Mouse (Mus musculus): ENCODE data around the gene Clns1a. TPM values are rescaled to one million over a fixed set of nuclear protein-coding genes. Genes with fewer than 3 reads are reported as not detected.

Gene Clns1a
- total and polyA plus RNA-seq, 2 experiments from 2014 or later, result 90.2 to 157 TPM

DNA sequence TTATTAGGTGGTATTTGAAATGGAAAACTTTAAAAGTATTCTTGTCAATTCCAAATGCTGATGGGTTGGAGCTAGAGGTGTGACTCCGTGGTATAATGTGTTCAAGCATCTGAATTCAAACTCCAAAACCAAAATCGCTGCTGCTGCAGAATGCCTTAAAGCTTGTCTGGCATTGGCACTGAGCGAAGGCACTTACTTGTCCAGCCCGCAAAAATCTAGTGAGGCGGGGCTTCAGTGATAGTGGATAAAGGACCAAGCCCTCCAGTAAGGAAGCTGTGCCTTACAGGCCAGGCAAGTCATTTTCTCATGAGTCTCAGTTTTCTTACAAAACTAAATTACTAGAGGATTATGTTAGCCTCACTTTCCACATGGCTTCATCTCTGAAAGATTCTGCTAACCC is 11.4 kb downstream of the Clns1a start:
- Histone ChIP-seq H3K36me3 (ENCODE audit: insufficient read depth, low read length) (peaks cover 11% of the 10 kb centered on the region), H3K27ac (ENCODE audit: low read depth, low read length) (no peak overlapping the region), H3K4me2 (ENCODE audit: low read depth, low read length, poor library complexity, severe bottlenecking) (no peak overlapping the region), H3K9ac (replicated peaks; ENCODE audit: low read length, poor library complexity, severe bottlenecking) (no peak overlapping the region), H3K27me3 (ENCODE audit: insufficient read depth, low read length) (no peaks in the 10 kb centered on the region), H3K4me3 (ENCODE audit: low read depth, low read length) (no peak overlapping the region), H3K4me1 (ENCODE audit: insufficient read depth, low read length) (no peaks in the 10 kb centered on the region), H3K9me3 (ENCODE audit: low read length) (no peaks in the 10 kb centered on the region)
- ATAC-seq (ENCODE audit: low FRiP score) (no peak), DNase-seq (ENCODE audit: low spot score) (no peak)
- TF ChIP-seq CTCF (IDR thresholded peaks at IDR 0.05), result no peak
- 90% methylated on average over 5 of the region's 5 CpGs for WGBS

DNA sequence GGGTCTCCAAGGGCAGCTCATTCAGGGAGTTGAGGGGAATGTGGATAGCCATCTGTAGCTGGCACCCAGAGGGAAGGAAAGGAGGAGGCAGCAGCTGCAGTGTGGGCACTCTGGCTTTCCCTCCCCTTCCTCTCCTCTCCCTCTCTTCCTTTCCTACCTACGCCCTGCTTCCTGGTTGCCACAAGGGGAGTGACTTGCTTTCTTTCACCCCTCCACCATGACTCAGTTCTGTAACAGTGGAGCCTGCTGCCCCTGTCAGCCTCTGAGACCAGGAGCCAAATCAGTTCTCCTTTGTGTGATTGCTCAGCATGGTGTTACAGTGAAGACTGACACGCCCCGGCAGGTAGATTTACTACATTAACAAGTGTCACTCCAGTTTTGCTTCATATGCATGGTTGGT is 12.8 kb downstream of the Clns1a start:
- Histone ChIP-seq H3K4me3 (ENCODE audit: low read depth, low read length) (no peak overlapping the region), H3K27ac (ENCODE audit: low read depth, low read length) (no peak overlapping the region), H3K9me3 (ENCODE audit: low read length) (no peaks in the 10 kb centered on the region), H3K4me1 (ENCODE audit: insufficient read depth, low read length) (no peaks in the 10 kb centered on the region), H3K4me2 (ENCODE audit: low read depth, low read length, poor library complexity, severe bottlenecking) (no peak overlapping the region), H3K36me3 (ENCODE audit: insufficient read depth, low read length) (peaks cover 18% of the 10 kb centered on the region), H3K27me3 (ENCODE audit: insufficient read depth, low read length) (no peaks in the 10 kb centered on the region), H3K9ac (replicated peaks; ENCODE audit: low read length, poor library complexity, severe bottlenecking) (no peak overlapping the region)
- no peak for TF ChIP-seq CTCF (IDR thresholded peaks at IDR 0.05)
- WGBS, result 78% methylated on average over 3 of the region's 3 CpGs
- ATAC-seq (ENCODE audit: low FRiP score) (no peak), DNase-seq (ENCODE audit: low spot score) (no peak)

DNA sequence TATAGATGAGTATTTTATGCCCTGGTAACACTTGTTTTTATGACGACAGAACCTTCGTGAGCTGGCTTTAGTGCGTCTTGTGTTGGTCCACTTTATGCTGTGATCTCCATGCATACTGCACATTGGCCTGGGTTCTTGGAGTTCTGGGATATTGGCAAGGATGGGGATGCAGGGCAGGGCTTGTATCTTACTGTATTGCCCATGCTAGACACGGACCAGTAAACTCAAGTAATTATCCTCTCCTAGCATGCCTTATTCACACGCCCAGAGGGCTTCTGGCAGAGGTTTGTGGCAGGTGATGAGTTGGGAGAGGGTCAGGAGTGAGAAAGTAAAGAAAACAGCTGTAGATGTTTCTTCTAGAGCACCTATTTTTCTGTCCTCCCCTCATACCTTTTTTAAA is 18.2 kb downstream of the Clns1a start:
- H3K9ac ChIP-seq (replicated peaks; ENCODE audit: low read length, poor library complexity, severe bottlenecking), result no peak overlapping the region
- TF ChIP-seq CTCF (IDR thresholded peaks at IDR 0.05), result no peak
- no peak for DNase-seq (ENCODE audit: low spot score)
- no peak overlapping the region for H3K27ac ChIP-seq (ENCODE audit: low read depth, low read length)
- peaks cover 37% of the 10 kb centered on the region for H3K36me3 ChIP-seq (ENCODE audit: insufficient read depth, low read length)
- no peaks in the 10 kb centered on the region for H3K27me3 ChIP-seq (ENCODE audit: insufficient read depth, low read length)
- ATAC-seq (ENCODE audit: low FRiP score), result no peak
- H3K4me2 ChIP-seq (ENCODE audit: low read depth, low read length, poor library complexity, severe bottlenecking), result no peak overlapping the region
- H3K4me3 ChIP-seq (ENCODE audit: low read depth, low read length), result no peak overlapping the region
- no peaks in the 10 kb centered on the region for H3K9me3 ChIP-seq (ENCODE audit: low read length)
- WGBS, result 98% methylated on average over 5 of the region's 5 CpGs
- no peaks in the 10 kb centered on the region for H3K4me1 ChIP-seq (ENCODE audit: insufficient read depth, low read length)

DNA sequence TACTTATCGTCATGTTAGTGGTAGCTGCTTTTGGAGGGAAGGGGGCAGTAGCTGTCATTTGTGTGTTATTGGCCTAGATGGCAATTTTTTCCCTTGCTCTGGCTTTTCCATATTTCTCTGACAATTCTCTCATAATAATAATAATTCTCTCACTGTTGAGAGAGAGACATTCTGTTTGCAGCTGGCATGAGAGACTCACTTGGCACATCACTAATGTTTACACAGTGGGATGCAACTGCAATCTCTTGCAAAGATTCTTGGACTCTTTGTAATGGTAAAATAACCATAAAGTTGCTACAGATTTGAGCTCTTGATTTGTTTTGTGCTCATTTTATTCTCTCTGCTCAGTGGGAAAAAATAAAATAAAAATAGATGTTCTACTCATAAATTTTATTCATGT is 20.9 kb downstream of the Clns1a start:
- H3K27ac ChIP-seq (ENCODE audit: low read depth, low read length), result no peak overlapping the region
- no peak overlapping the region for H3K4me3 ChIP-seq (ENCODE audit: low read depth, low read length)
- DNase-seq (ENCODE audit: low spot score) (no peak), ATAC-seq (ENCODE audit: low FRiP score) (no peak)
- H3K27me3 ChIP-seq (ENCODE audit: insufficient read depth, low read length), result no peaks in the 10 kb centered on the region
- no peaks in the 10 kb centered on the region for H3K9me3 ChIP-seq (ENCODE audit: low read length)
- H3K4me1 ChIP-seq (ENCODE audit: insufficient read depth, low read length), result no peaks in the 10 kb centered on the region
- no peak overlapping the region for H3K9ac ChIP-seq (replicated peaks; ENCODE audit: low read length, poor library complexity, severe bottlenecking)
- H3K4me2 ChIP-seq (ENCODE audit: low read depth, low read length, poor library complexity, severe bottlenecking), result no peak overlapping the region
- TF ChIP-seq CTCF (IDR thresholded peaks at IDR 0.05), result no peak
- WGBS, result 95% methylated on average over 1 of the region's 1 CpGs
- peaks cover 45% of the 10 kb centered on the region for H3K36me3 ChIP-seq (ENCODE audit: insufficient read depth, low read length)

DNA sequence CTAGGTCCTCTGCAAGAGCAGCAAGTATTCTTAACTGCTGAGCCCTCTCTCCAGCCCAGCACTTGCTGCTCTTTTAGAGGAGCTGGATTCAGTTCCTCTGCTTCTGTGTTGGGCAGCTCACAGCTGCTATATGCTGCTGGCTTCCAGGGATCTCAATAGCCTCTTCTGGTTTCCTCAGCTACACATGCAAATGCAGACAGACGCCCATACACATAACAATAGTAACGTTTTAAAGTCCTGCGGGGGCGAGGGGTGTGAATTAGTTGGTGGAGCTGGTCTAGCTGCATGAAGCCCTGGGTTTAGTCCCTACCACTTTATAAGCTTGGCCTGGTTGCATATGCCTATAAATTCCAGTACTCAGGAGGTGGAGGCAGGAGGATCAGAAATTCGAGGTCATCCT is 22.6 kb downstream of the Clns1a start:
- H3K9me3 ChIP-seq (ENCODE audit: low read length), result no peaks in the 10 kb centered on the region
- H3K36me3 ChIP-seq (ENCODE audit: insufficient read depth, low read length), result peaks cover 36% of the 10 kb centered on the region
- no peaks in the 10 kb centered on the region for H3K27me3 ChIP-seq (ENCODE audit: insufficient read depth, low read length)
- no peak for TF ChIP-seq CTCF (IDR thresholded peaks at IDR 0.05)
- no peak for DNase-seq (ENCODE audit: low spot score)
- H3K9ac ChIP-seq (replicated peaks; ENCODE audit: low read length, poor library complexity, severe bottlenecking), result no peak overlapping the region
- no peak overlapping the region for H3K27ac ChIP-seq (ENCODE audit: low read depth, low read length)
- no peak for ATAC-seq (ENCODE audit: low FRiP score)
- H3K4me2 ChIP-seq (ENCODE audit: low read depth, low read length, poor library complexity, severe bottlenecking), result no peak overlapping the region
- WGBS, result 75% methylated on average over 5 of the region's 5 CpGs
- H3K4me3 ChIP-seq (ENCODE audit: low read depth, low read length), result no peak overlapping the region
- H3K4me1 ChIP-seq (ENCODE audit: insufficient read depth, low read length), result no peaks in the 10 kb centered on the region

DNA sequence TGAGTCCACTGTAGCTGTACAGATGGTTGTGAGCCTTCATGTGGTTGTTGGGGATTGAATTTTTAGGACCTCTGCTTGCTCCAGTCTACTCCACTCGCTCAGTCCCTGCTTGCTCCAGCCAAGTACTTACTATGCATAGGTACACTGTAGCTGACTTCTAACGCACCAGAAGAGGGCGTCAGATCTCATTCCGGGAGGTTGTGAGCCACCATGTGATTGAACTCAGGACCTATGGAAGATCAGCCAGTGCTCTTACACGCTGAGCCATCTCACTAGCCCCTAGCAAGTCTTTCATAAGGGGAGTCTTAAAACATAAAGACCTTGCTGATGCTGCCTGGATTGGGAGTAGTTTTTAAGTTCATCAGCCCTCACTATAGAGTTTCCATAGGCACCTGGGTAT is 23.7 kb downstream of the Clns1a start:
- TF ChIP-seq CTCF (IDR thresholded peaks at IDR 0.05), result no peak
- Histone ChIP-seq H3K27ac (ENCODE audit: low read depth, low read length) (no peak overlapping the region), H3K4me1 (ENCODE audit: insufficient read depth, low read length) (no peaks in the 10 kb centered on the region), H3K4me3 (ENCODE audit: low read depth, low read length) (no peak overlapping the region), H3K36me3 (ENCODE audit: insufficient read depth, low read length) (peaks cover 31% of the 10 kb centered on the region), H3K4me2 (ENCODE audit: low read depth, low read length, poor library complexity, severe bottlenecking) (no peak overlapping the region), H3K9ac (replicated peaks; ENCODE audit: low read length, poor library complexity, severe bottlenecking) (no peak overlapping the region), H3K9me3 (ENCODE audit: low read length) (no peaks in the 10 kb centered on the region), H3K27me3 (ENCODE audit: insufficient read depth, low read length) (no peaks in the 10 kb centered on the region)
- DNase-seq (ENCODE audit: low spot score) (no peak), ATAC-seq (ENCODE audit: low FRiP score) (no peak)
- WGBS, result 85% methylated on average over 5 of the region's 5 CpGs
